Mouse (Mus musculus) heart, embryonic 11.5 days (tissue): ENCODE measurements around the gene Pde3a. TPM values are rescaled to one million over a fixed set of nuclear protein-coding genes. Genes with fewer than 3 reads are reported as not detected.
A peak's percentile ranks its signal among the peaks of the same experiment; 100 is the strongest.

Source experiments
- ATAC-seq: fragments of 200-750 bp; cut with Nextera tagmentation; replicated peaks from 2 replicates; pipeline ENCODE4 v1.8.0; 2017; ENCODE audit warnings: moderate library complexity; ENCODE audit not compliant: insufficient number of reproducible peaks, low FRiP score, low TSS enrichment
- H3K27ac ChIP-seq: fragments of 300-500 bp; sonication (generic); 2 replicates; pipeline ENCODE4 v1.5.1; 2014; ENCODE audit warnings: mild to moderate bottlenecking, low read depth, low read length
- H3K27me3 ChIP-seq: fragments of 300-500 bp; sonication (generic); 2 replicates; pipeline ENCODE4 v1.6.1; 2014; ENCODE audit warnings: mild to moderate bottlenecking, low read length, mixed read lengths; ENCODE audit not compliant: control insufficient read depth, insufficient read depth
- H3K36me3 ChIP-seq: fragments of 300-500 bp; sonication (generic); 2 replicates; pipeline ENCODE4 v1.6.1; 2014; ENCODE audit warnings: mild to moderate bottlenecking, low read length, moderate library complexity, mixed read lengths; ENCODE audit not compliant: control insufficient read depth, insufficient read depth
- H3K4me1 ChIP-seq: fragments of 300-500 bp; sonication (generic); 2 replicates; pipeline ENCODE4 v1.6.1; 2014; ENCODE audit warnings: low read length; ENCODE audit not compliant: control insufficient read depth, insufficient read depth
- H3K4me2 ChIP-seq: fragments of 300-500 bp; sonication (generic); 2 replicates; pipeline ENCODE4 v1.6.1; 2014; ENCODE audit warnings: mild to moderate bottlenecking, moderate library complexity
- H3K4me3 ChIP-seq: fragments of 300-500 bp; sonication (generic); 2 replicates; pipeline ENCODE4 v1.5.1; 2014; ENCODE audit warnings: low read depth, low read length
- H3K9ac ChIP-seq: fragments of 300-500 bp; sonication (generic); 2 replicates; pipeline ENCODE4 v1.6.1; 2014; ENCODE audit warnings: mild to moderate bottlenecking, low read depth, low read length, moderate library complexity
- H3K9me3 ChIP-seq: fragments of 300-500 bp; sonication (generic); replicated peaks from 2 replicates; pipeline ENCODE4 v1.6.1; 2016; ENCODE audit warnings: low read length; ENCODE audit not compliant: control insufficient read depth
- WGBS: fragments of 180-500 bp; shearing (Covaris S2); extraction: QIAGEN DNeasy Blood & Tissue Kit; methylation state at CpG from one replicate; pipeline ENCODE4 v1.1.7; 2014; ENCODE audit not compliant: insufficient replicate concordance; 5-methylcytosine and 5-hydroxymethylcytosine counted together
- polyA plus RNA-seq: library from polyadenylated mRNA; unstranded; fragments of >200 nt; fragmentation: Nextera tagmentation; extraction: Ambion mirVana; gene quantifications from 2 replicates; pipeline ENCODE4 v1.2.1, GENCODE M21; 2014

Gene Pde3a
- polyA plus RNA-seq, 1 experiment from 2014 or later: 10.7 TPM

GRCm38 (mm10) chr6:141232756-141233382 lies 16.2 kb upstream of the Pde3a start:
- no peak overlapping the region for H3K27ac ChIP-seq
- 56% methylated on average over 6 of the region's 6 CpGs for WGBS
- no peaks in the 10 kb centered on the region for H3K27me3 ChIP-seq
- no peaks in the 10 kb centered on the region for H3K36me3 ChIP-seq
- H3K9ac ChIP-seq: no peak overlapping the region
- H3K4me3 ChIP-seq: no peak overlapping the region
- ATAC-seq: no peak
- no peaks in the 10 kb centered on the region for H3K4me1 ChIP-seq
- no peaks in the 10 kb centered on the region for H3K9me3 ChIP-seq
- no peak overlapping the region for H3K4me2 ChIP-seq

GRCm38 (mm10) chr6:141241809-141242208 lies 7.3 kb upstream of the Pde3a start:
- H3K36me3 ChIP-seq: no peaks in the 10 kb centered on the region
- H3K27ac ChIP-seq: no peak overlapping the region
- ATAC-seq: no peak
- H3K4me1 ChIP-seq: no peaks in the 10 kb centered on the region
- 91% methylated on average over 1 of the region's 1 CpGs for WGBS
- no peak overlapping the region for H3K4me2 ChIP-seq
- H3K4me3 ChIP-seq: no peak overlapping the region
- no peaks in the 10 kb centered on the region for H3K9me3 ChIP-seq
- no peaks in the 10 kb centered on the region for H3K27me3 ChIP-seq
- no peak overlapping the region for H3K9ac ChIP-seq

GRCm38 (mm10) chr6:141245089-141245488 lies 4.0 kb upstream of the Pde3a start:
- no peak overlapping the region for H3K4me3 ChIP-seq
- H3K27me3 ChIP-seq: no peaks in the 10 kb centered on the region
- H3K36me3 ChIP-seq: no peaks in the 10 kb centered on the region
- 67% methylated on average over 4 of the region's 4 CpGs for WGBS
- no peak overlapping the region for H3K9ac ChIP-seq
- no peak overlapping the region for H3K27ac ChIP-seq
- H3K4me1 ChIP-seq: peaks cover 5% of the 10 kb centered on the region; the same call in 1 of the 2 replicates
- no peak overlapping the region for H3K4me2 ChIP-seq
- no peak for ATAC-seq
- H3K9me3 ChIP-seq: no peaks in the 10 kb centered on the region

GRCm38 (mm10) chr6:141246391-141246790 lies 2.7 kb upstream of the Pde3a start:
- Histone ChIP-seq H3K27ac (no peak overlapping the region), H3K4me2 (no peak overlapping the region), H3K4me1 (peaks cover 9% of the 10 kb centered on the region; the same call in 1 of the 2 replicates), H3K36me3 (no peaks in the 10 kb centered on the region), H3K9ac (no peak overlapping the region), H3K4me3 (no peak overlapping the region), H3K9me3 (no peaks in the 10 kb centered on the region), H3K27me3 (no peaks in the 10 kb centered on the region)
- no peak for ATAC-seq
- 68% methylated on average over 6 of the region's 6 CpGs for WGBS

GRCm38 (mm10) chr6:141248081-141248480 lies 988 bp upstream of the Pde3a start:
- ATAC-seq: no peak
- Histone ChIP-seq H3K9ac (peak overlapping the region; percentile 61), H3K27ac (peak overlapping the region; percentile 29; the same call in 1 of the 2 replicates)

DNA sequence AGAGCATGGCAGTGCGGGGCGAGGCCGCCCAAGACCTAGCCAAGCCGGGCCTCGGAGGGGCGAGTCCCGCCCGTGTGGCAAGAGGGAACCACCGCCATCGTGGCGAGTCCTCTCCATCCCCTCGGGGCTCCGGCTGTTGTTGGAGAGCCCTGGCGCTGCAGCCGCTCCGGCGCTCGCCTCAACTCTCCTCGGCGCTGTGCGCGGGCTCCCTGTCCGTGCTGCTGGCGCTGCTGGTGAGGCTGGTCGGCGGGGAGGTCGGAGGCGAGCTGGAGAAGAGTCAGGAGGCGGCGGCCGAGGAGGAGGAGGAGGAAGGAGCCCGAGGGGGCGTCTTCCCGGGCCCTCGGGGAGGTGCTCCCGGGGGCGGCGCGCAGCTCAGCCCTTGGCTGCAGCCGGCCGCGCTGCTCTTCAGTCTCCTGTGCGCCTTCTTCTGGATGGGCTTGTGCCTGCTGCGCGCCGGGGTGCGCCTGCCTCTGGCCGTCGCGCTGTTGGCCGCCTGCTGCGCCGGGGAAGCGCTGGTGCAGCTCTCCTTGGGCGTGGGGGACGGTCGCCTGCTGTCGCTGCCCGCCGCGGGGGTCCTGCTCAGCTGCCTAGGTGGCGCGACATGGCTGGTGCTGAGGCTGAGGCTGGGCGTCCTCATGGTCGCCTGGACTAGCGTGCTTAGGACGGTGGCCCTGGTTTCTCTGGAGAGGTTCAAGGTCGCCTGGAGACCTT lies 671 bp downstream of the Pde3a start:
- H3K9me3 ChIP-seq: no peaks in the 10 kb centered on the region
- 1% methylated on average over 49 of the region's 68 CpGs for WGBS
- H3K36me3 ChIP-seq: no peaks in the 10 kb centered on the region
- H3K9ac ChIP-seq: peak overlapping the region; percentile 89
- H3K4me2 ChIP-seq: peak overlapping the region; percentile 80
- peaks cover 17% of the 10 kb centered on the region; the same call in 1 of the 2 replicates for H3K4me1 ChIP-seq
- no peaks in the 10 kb centered on the region for H3K27me3 ChIP-seq
- ATAC-seq: peak; percentile 86
- H3K4me3 ChIP-seq: peak overlapping the region; percentile 82
- peak overlapping the region; percentile 77 for H3K27ac ChIP-seq

More at GRCm38 (mm10) chr6:141248081-141248480, 988 bp upstream of the Pde3a start:
- no peaks in the 10 kb centered on the region for H3K9me3 ChIP-seq
- H3K27me3 ChIP-seq: no peaks in the 10 kb centered on the region
- peak overlapping the region; percentile 80 for H3K4me2 ChIP-seq
- no peaks in the 10 kb centered on the region for H3K36me3 ChIP-seq
- H3K4me1 ChIP-seq: peaks cover 17% of the 10 kb centered on the region; the same call in 1 of the 2 replicates
- peak overlapping the region; percentile 82 for H3K4me3 ChIP-seq

DNA sequence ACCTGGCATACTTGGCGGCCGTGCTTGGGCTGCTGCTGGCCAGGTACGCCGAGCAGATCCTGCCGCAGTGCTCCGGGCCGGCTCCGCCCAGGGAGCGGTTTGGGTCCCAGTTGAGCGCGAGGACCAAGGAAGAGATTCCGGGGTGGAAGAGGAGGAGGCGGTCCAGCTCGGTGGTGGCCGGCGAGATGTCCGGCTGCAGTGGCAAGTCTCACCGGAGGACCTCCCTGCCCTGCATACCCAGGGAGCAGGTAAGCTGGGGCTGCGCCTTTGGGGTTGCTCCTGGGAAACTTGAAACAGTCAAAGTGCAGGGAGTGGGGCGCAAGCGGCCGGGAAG lies 1.2 kb downstream of the Pde3a start:
- peaks cover 17% of the 10 kb centered on the region; the same call in 1 of the 2 replicates for H3K4me1 ChIP-seq
- H3K4me2 ChIP-seq: peak overlapping the region; percentile 80
- WGBS: 2% methylated on average over 22 of the region's 22 CpGs
- peak overlapping the region; percentile 89 for H3K9ac ChIP-seq
- ATAC-seq: peak; percentile 16
- H3K4me3 ChIP-seq: peak overlapping the region; percentile 82
- no peaks in the 10 kb centered on the region for H3K27me3 ChIP-seq
- H3K27ac ChIP-seq: peak overlapping the region; percentile 77; the same call in 1 of the 2 replicates
- H3K36me3 ChIP-seq: no peaks in the 10 kb centered on the region
- no peaks in the 10 kb centered on the region for H3K9me3 ChIP-seq

GRCm38 (mm10) chr6:141250984-141251383 lies 1.9 kb downstream of the Pde3a start:
- WGBS: 36% methylated on average over 6 of the region's 6 CpGs
- no peak for ATAC-seq
- no peaks in the 10 kb centered on the region for H3K27me3 ChIP-seq
- no peaks in the 10 kb centered on the region for H3K9me3 ChIP-seq
- H3K36me3 ChIP-seq: no peaks in the 10 kb centered on the region
- no peak overlapping the region for H3K27ac ChIP-seq
- H3K4me3 ChIP-seq: peak overlapping the region; percentile 82
- H3K4me2 ChIP-seq: peak overlapping the region; percentile 80
- H3K4me1 ChIP-seq: peaks cover 17% of the 10 kb centered on the region; the same call in 1 of the 2 replicates
- H3K9ac ChIP-seq: peak overlapping the region; percentile 89
